Mouse (Mus musculus): ENCODE measurements around the gene G2e3.

Gene G2e3

DNA sequence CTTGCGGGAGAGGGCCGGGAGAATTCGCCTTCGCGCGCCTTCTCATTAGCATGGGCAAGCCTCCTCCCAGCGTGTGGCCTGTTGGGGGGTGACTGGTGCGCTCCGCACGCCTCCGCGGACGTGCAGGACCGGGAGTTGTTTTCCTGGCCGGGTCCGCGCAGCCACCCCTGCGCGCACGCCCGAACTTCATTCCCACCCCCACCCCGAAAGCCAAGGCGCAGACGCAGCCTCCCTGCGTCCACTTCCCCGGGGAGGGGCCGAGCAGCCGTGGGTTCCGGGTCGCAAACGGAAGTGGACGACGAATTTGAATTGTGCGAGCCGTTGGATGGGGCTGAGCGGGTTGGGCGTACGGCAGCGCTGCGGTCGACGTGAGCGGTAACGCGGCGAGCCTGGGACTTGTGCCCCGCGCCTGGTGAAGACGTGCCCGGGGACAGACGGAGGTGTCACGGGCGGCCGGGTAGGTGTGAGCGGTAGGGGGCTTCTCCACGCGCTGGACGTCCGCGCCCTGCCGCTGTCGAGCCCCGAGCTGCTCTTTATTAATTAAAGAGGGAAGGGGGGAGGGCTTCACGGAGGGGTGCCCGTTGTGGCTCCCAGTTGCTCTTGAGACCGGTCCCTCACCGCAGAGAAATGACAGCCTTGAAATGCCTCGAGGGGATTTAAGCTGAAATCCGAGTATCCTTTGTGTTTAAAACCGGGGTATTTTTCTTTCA, at the start of gene G2e3:
TSS of gene G2e3 (plus strand) at position 74 of the 710 bp plus-strand sequence.
- peak; percentile 78 for DNase-seq (ENCODE audit: low spot score)

DNA sequence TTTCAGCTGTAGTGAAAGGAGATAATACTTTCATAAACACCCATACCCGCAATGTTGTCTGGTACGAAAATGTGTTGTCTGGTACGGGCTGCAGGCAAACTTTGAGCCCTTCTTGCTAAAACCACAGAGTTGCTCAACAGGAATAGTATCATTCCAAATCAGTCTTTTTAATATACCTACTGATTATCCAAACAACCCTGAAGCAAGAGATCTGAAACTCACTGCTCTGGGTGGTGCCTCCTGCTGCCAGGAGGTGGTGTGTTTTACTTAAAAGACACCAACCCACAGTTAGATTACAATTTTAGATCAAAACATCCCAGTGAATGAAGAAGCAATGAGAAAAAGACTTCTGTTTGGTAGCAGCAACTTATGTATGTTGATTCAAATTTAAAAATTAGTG, 24.3 kb upstream of the G2e3 start:
- no peak for DNase-seq (ENCODE audit: low spot score)

DNA sequence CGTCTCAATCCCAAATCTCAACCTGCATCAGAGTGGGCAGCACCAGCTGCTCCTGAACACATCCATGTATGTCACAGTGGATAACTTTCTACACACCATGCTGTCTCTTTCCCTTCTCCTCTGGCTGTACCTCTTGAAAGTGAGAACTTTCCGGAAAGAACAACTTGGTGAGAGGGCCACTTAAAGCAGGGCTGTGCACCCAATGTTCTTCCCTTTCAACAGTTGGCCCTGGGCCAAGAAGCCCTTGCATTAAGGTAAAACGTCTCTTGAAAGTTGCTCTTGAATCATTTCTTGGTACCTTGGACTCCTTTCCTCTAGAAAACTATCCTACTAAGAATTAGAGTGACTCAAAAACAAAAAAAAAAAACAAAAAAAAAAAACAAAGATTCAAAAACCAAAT, 21.0 kb upstream of the G2e3 start:
- no peak for DNase-seq (ENCODE audit: low spot score)

- DNase-seq (ENCODE audit: low spot score), result no peak
Observed at GRCm38 (mm10) chr12:51337014-51337413, 10.8 kb upstream of the G2e3 start.

DNA sequence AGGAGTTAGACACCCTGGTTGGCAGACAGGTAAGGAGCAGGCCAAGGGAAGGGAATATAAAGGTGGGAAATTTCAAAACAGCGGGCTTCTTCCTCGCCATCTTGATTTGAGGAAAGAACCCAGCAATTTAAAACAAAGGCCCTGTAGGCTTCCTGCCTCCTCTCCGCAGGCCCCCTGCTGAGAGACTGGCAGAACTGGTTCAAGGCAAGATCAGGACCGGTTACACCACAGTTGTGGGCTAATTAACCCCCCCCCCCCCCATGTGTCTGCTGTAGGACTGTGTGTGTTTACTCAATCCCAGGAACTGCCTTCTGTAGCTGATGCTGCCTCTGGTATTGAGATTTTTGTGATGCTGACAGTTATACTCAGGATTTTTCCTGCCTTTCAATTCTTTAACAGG, 1.7 kb upstream of the G2e3 start:
- no peak for DNase-seq (ENCODE audit: low spot score)

GRCm38 (mm10) chr12:51348698-51348998, 787 bp downstream of the G2e3 start:
- DNase-seq (ENCODE audit: low spot score), result no peak

- DNase-seq (ENCODE audit: low spot score), result no peak
Observed at GRCm38 (mm10) chr12:51355296-51355695, 7.4 kb downstream of the G2e3 start.

DNA sequence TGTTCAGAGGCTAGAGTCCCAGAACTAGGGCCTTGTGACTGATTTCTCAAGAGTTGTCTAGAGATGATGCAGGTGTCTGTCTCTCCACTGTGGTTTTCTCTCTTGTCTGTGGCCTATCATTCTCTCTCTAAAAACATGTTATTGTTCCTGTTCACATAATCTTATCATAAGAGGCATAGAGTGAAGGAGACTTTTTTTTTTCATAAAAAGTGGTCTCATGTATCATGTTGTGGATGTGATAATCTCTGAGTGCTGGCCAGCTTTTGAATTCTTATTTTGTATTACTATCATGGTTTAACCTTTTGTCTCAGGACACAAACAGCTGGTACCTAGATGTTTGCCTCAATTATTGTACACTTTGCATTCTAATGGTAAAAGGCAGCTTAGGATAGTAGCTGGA, 13.4 kb downstream of the G2e3 start:
- no peak for DNase-seq (ENCODE audit: low spot score)

GRCm38 (mm10) chr12:51362898-51363297, 15.0 kb downstream of the G2e3 start:
- DNase-seq (ENCODE audit: low spot score), result no peak

DNA sequence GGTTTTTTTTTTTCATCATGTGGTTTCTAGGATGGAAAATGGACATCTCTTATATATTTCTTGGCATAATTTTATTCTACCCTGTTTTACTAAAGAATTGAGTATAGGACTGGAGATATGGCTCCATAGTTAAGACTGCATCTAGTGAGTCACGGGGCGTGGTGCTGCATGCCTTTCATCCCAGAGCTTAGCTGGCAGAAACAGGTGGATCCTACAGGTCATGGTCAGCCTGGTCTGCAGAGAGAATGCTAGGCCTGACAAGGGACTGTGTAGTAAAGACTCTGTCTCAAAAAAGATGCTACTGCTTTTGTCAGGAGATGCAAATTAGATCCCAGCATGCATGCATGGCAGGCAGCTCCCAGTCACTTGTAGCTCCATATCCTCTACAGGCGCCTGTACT, 20.6 kb downstream of the G2e3 start:
- no peak for DNase-seq (ENCODE audit: low spot score)

GRCm38 (mm10) chr12:51377003-51377887, 29.4 kb downstream of the G2e3 start, which contains the start of gene Scfd1:
TSS of gene Scfd1 (plus strand) at chr12:51377510.
- DNase-seq (ENCODE audit: low spot score), result peak; percentile 95

DNA sequence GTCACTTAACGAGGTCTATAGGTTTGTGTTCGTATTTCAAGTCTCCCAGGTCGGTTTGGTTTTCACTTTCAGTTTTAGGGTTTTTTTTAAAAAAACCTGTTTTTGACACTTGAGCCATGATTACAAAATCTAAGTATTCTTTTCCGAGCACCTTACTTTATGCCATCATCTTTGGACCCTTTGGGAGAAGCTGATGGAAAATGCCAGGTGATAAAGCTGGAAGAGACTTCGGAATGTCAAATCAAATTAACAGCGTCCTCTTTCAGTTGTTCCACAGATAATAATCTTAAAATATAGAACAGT, 30.0 kb downstream of the G2e3 start:
- DNase-seq (ENCODE audit: low spot score), result no peak

GRCm38 (mm10) chr12:51399871-51400270, 52.0 kb downstream of the G2e3 start:
- no peak for DNase-seq (ENCODE audit: low spot score)

DNA sequence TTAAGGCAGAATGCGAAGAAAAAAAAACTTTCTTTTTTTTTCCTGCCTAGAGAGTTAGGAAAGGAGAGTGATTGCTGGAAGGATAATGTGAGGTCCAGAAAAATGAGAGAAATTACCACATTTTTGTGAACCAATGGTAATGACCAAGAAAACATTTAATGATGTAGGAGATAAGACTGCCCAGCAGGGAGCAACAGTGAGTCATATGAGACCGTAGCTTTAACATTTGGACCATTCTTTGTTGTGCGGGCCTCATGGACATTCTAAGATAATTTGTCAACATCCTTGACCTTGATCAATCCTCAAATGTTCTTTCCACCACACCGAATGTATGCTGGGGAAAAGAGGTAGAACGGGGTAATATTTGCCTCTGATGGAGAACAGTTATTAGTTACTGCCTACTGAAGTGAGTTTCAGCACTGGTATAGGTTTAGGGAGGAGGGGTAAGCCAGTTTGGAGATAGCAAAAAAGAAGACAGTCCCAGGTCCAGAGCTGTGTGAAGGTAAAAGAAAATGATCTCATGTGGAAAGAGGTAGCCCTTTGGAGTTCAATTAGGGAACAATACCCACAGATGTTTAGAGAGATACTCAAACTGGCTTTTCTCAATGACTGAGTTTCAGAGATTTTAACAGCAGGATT, 54.3 kb downstream of the G2e3 start:
- no peak for DNase-seq (ENCODE audit: low spot score)

GRCm38 (mm10) chr12:51403987-51404586, 56.2 kb downstream of the G2e3 start:
- DNase-seq (ENCODE audit: low spot score), result no peak

DNA sequence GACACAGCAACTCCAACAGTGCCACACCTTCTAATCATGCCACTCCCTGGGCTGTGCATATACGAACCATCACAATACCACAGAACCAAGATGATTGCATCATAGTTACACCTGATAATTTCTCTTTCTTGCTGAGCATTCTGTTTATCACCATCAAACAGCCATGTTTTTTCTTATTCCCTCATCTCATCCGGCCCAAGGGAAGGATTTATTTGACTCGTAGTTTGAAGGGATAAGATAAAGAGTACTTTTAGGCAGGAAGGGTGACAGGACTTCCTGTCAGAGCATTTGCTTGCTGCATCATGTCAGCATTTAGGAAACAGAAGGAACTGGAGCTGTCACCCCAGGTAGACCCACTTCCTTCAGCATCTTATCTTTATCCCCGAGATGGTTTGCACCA, 63.5 kb downstream of the G2e3 start:
- DNase-seq (ENCODE audit: low spot score), result no peak

Measured in T-cell, adult 2 months (primary cell).